Mouse (Mus musculus) embryo, embryonic 10 days (tissue): ENCODE data around the gene Zbtb39.

Source experiments
- DNase-seq: peaks from one replicate; pipeline ENCODE4 v3.0.0-alpha.2; 2015; ENCODE audit warnings: low spot score

The Zbtb39 gene

GRCm38 (mm10) chr10:127739083-127739660, at the start of gene Zbtb39:
Gene Zbtb39 (plus strand): TSS chr10:127739538.
- peak; percentile 69 for DNase-seq

GRCm38 (mm10) chr10:127691053-127691452, 48.3 kb upstream of the Zbtb39 start:
- no peak for DNase-seq

- peak; percentile 51 for DNase-seq
Observed at GRCm38 (mm10) chr10:127694636-127695035, 44.7 kb upstream of the Zbtb39 start.

DNA sequence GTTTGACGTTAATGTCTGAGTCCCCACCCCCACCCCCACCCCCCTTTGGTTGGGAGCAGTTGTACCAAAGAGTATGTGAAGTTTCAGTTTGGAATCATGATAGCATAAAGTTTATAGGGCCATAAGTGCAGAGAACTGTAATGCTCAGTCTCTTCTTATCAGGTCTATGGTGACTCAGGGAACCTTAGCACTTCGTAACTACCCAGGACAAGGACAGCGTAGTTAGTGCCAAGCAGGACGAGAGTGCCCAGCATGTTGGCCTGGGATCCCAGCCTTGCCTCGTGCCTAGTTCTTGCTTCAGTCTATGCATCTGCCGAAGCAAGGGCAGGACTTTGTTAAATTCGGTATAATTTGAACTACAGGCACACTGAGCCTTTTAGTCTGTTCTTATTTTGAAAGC, 43.6 kb upstream of the Zbtb39 start:
- DNase-seq = no peak

DNA sequence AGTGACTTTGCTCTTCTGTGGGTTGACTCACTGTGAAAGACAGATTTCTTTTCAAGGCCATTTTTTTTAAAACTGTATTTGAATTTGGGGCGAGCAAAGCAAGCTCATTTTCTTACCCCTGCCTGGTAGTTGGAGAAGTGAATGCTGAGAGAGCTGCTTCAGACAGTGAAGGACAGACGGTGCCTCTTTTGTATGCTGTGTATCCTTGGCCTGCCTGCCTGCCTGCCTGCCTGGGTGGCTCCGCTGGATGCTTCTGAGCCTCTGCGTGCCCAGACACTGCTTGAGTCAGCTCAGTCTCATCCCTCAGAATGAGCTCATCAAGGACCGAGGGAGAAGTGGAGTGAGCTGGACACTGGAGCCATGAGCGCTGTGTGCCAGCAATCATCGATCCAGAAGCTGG, 40.4 kb upstream of the Zbtb39 start:
- DNase-seq = no peak

GRCm38 (mm10) chr10:127703299-127703698, 36.0 kb upstream of the Zbtb39 start:
- DNase-seq = peak; percentile 60

- no peak for DNase-seq
Observed at GRCm38 (mm10) chr10:127704293-127704692, 35.0 kb upstream of the Zbtb39 start.

- no peak for DNase-seq
Observed at GRCm38 (mm10) chr10:127704766-127705220, 34.5 kb upstream of the Zbtb39 start, which contains the start of gene Myo1a. Gene Myo1a (plus strand): TSS chr10:127705170.

DNA sequence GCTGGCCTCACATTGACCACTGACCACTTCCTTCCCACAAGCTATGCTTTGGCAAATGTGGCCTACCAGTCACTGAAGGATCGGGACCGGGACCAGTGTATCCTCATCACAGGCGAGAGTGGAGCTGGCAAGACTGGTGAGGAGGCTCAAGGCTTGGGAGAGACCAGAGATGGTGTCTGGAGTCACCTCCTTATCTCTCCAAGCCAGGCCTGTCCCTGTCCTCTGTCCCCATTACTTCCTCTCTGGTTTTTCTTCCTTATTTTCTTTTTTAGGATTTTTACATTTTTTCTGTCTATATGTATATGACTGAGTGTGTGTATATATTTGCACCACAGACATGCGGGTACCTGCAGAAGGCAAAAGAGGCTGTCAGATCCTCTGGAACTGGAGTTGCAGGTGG, 33.6 kb upstream of the Zbtb39 start:
- DNase-seq = no peak

DNA sequence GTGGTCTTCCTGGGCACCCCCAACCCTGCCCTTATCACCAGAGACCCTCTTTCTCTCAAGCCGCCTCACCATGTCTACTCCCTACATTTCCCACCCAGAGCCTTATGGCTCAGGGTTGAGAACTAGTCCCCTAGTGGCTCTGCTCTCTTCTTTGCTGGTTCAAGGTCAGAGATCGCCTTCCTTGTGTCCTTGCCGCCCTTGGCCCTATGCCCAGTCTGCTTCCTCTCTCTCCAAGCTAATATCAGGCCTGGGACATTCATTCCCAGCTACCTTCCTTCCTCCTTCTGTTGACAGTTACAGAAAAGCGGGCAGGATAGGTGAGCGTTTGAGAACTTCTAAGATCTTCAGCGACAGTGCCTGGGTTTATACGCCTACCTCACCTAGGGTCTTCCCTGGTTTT, 31.6 kb upstream of the Zbtb39 start:
- no peak for DNase-seq

DNA sequence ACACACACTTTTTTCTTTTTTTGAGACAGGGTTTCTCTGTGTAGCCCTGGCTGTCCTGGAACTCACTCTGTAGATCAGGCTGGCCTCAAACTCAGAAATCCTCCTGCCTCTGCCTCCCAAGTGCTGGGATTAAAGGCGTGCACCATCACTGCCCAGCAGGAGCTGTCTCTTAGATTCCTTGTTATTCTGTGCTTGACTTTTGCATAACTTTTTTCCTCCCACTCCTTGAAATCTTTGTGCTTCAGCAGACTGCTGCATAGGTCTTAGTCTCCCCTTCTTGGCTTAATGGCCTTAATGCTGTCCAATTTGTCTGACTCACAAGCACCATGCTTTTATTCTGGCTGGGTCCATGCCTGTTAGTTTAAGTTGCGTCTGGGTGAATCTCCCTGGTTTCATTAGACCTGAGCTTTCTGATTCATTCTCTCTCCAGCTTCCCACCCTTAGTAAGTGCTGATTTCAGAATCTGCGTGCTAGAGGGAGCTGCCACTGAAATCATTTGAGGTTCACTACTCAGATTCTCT, 30.4 kb upstream of the Zbtb39 start:
- DNase-seq = no peak

- no peak for DNase-seq
Observed at GRCm38 (mm10) chr10:127710331-127710730, 29.0 kb upstream of the Zbtb39 start.

GRCm38 (mm10) chr10:127712736-127713135, 26.6 kb upstream of the Zbtb39 start:
- no peak for DNase-seq

DNA sequence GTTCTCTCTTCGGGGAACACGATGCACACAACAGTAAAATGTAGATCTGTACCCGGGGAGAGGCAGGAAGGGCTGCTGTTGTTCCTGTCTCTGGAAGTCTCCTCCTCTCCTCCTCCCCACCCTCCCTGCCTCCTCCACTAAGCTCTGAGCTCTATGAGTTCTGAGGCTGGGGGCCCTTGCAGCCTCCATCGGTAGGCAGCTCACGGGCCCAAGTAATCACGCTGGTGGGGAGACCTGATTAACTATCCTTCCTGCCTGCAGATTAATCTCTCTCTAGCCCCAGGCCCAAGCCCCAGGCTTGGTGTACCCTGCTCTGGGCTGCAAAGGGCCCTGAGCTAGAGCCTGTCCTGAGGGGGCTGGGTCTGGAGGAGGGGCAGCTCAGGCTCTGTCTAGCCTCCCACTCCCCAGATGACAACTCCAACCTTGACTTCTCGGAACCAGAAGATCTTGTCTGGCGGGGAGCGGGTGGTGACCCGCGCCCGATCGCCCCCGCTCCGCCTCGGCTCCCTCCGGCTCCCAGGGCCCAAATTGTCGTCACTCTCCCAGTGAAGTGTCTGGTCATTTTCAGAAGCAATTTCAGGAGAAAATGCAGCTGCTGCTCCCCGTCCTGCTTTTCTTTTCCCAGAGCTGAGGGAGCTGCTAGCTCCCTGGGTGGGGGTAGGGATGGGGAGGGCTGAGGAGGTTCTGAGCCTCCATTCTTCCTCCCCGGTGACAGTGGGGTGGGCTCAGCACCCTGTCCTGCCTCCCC, 17.5 kb upstream of the Zbtb39 start:
- no peak for DNase-seq

DNA sequence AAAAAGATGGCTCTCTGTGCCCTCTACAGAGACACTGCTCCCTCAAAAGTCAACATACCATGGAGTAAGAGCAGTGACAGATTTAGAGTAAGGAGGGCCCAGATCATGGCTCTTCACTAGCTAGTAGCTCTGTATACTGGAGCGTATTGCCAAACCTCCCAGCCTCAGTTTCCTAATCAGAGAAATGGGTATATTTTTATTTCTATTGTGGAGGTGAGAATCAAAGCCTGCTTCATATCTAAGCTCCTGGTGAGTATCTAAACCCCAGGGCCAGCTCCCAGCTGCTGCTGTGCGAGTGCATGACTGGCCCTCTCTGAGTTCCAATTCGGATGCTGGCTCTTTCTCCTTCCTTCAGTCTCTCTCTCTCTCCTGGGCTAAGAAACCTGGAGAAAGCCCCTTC, 15.2 kb upstream of the Zbtb39 start, which contains the start of gene Tac2:
Tac2 (plus strand) TSS at position 301 of the 400 bp plus-strand sequence.
- no peak for DNase-seq

GRCm38 (mm10) chr10:127725136-127725535, 14.2 kb upstream of the Zbtb39 start:
- DNase-seq = no peak

DNA sequence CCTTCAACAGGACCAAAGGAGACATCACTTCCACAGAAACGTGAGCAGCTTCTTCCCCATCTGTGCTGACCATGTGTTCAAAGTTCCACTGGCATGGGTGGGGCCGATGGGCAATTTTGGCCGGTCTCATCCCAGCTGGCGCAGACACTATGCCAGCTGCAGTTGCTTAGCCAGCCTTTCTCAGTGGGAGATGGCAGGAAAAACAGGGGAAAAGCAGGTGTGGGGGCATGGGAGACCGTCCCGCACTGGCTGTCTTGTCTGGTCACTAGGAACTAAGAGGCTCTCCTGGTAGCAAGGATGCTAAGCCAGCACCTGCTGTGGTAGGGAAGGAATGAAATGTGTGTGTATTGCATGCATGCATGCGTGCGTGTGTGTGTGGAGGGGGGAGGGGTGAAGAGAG, 10.9 kb upstream of the Zbtb39 start:
- no peak for DNase-seq

DNA sequence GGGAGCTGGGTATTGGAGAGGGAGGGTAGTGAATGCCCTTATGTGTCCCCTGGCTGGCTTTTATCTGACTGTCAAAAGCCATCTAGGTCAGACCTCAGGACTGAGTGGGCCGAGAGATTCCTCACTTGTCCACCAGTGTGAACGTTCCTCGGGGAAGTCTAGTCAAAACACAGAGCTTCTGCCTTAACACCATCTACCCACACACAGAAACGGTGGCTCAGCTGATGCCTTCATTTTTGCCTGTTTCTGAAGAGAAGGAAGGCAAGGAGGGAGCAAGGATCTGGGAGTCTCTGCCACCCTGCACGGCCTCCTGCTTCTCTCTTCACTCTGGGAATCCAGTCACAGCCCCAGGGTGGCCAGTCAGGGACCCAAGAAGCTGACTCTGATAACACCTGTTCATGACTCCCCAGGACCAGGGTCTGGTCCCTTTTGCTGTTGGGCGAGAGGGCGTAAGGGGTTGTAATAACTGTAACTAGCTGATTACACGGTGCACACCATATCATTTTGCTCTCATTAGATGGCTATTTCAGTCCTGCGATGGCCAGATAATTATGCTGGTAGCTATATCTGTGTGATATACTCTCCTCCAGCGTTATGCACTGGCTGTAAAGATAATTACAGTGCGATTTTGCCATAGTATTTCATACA, 8.9 kb upstream of the Zbtb39 start:
- DNase-seq = no peak

DNA sequence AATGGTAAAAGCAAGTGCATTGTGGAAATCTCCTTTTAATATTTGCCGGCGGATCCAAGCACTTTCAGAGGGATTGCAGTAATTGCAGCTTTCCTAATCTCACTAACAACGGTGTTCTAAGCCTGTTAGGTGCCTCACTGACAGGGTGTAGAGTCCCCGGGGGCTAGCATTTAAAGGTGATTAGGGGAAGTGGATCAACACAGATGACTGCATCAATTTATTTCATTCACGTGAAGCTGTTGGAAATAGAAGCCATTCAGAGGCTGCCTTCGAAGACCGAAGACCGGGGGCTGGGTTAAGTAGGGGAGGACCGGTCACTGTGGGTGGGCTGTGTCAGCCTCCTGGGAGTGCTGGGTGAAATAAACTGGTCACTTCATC, 8.4 kb upstream of the Zbtb39 start:
- DNase-seq = no peak

- no peak for DNase-seq
Observed at GRCm38 (mm10) chr10:127731397-127731796, 7.9 kb upstream of the Zbtb39 start.

DNA sequence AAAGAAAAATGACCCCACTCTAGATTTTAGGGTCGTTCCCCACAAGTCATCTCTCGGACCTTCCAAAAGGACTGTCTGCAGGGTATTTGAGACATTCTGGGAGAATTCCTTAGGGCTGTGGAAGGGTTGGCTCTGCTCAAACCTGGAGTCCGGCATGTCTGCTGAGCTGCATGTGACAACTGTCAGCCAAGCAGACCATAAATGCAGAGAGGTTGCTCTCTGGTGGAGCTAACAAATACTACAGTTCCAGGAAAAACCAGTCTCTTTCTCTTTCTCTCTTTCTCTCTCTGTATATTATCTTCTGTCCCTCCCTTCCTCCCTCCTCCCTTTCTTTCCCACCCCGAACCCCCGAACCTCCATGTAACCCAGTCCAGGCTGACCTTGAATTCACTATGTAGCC, 4.9 kb upstream of the Zbtb39 start:
- peak; percentile 52 for DNase-seq

DNA sequence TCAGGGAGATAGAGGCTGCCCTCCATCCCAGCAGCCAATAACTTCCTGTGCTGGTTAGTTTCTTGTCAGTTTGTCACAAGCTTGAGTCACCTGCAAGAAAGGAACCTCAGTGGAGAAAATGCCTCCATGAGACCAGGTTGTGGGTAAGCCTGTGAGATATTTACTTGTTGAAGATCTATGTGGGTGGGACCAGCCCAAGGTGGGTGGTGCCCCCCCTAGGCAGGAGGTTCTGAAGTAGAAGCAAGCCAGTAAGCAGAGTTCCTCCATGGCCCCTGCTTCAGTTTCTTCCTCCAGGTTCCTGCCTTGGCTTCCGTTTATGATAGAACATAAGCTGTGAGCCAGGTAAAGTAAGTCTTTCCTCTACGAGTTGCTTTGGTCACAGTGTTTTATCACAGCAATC, 3.1 kb upstream of the Zbtb39 start:
- DNase-seq = no peak

- DNase-seq = no peak
Observed at GRCm38 (mm10) chr10:127736916-127737315, 2.4 kb upstream of the Zbtb39 start.
